Mouse (Mus musculus) embryonic facial prominence, embryonic 15.5 days (tissue): ENCODE data around the gene Sema5a. TPM values are rescaled to one million over a fixed set of nuclear protein-coding genes. Genes with fewer than 3 reads are reported as not detected.

ENCODE experiments used
- ATAC-seq: fragments of 200-750 bp; cut with Nextera tagmentation; 2 replicates; pipeline ENCODE4 v1.8.0; 2017; ENCODE audit warnings: low read depth, moderate TSS enrichment; ENCODE audit not compliant: insufficient number of reproducible peaks, low FRiP score, low TSS enrichment
- H3K27ac ChIP-seq: fragments of 300-500 bp; sonication (generic); replicated peaks from 2 replicates; pipeline ENCODE4 v1.5.1; 2015; ENCODE audit warnings: mild to moderate bottlenecking, inconsistent platforms
- H3K27me3 ChIP-seq: fragments of 300-500 bp; sonication (generic); 2 replicates; pipeline ENCODE4 v1.6.1; 2015; ENCODE audit warnings: inconsistent platforms
- H3K36me3 ChIP-seq: fragments of 300-500 bp; sonication (generic); 2 replicates; pipeline ENCODE4 v1.6.1; 2015; ENCODE audit warnings: mild to moderate bottlenecking, inconsistent platforms
- H3K4me1 ChIP-seq: fragments of 300-500 bp; sonication (generic); 2 replicates; pipeline ENCODE4 v1.6.1; 2015; ENCODE audit warnings: inconsistent platforms
- H3K4me2 ChIP-seq: fragments of 300-500 bp; sonication (generic); replicated peaks from 2 replicates; pipeline ENCODE4 v1.6.1; 2015; ENCODE audit warnings: mild to moderate bottlenecking, inconsistent platforms
- H3K4me3 ChIP-seq: fragments of 300-500 bp; sonication (generic); replicated peaks from 2 replicates; pipeline ENCODE4 v1.5.1; 2015; ENCODE audit warnings: mild to moderate bottlenecking, inconsistent platforms
- H3K9ac ChIP-seq: fragments of 300-500 bp; sonication (generic); 2 replicates; pipeline ENCODE4 v1.6.1; 2015; ENCODE audit warnings: inconsistent platforms
- H3K9me3 ChIP-seq: fragments of 300-500 bp; sonication (generic); replicated peaks from 2 replicates; pipeline ENCODE4 v1.6.1; 2016; ENCODE audit warnings: inconsistent platforms
- WGBS: fragments of 180-500 bp; shearing (Covaris S2); methylation state at CpG from one replicate; pipeline ENCODE4 v1.1.7; 2015; 5-methylcytosine and 5-hydroxymethylcytosine counted together
- polyA plus RNA-seq: library from polyadenylated mRNA; unstranded; fragments of >200 nt; fragmentation: Nextera tagmentation; extraction: Ambion mirVana; gene quantifications from 2 replicates; pipeline ENCODE4 v1.2.1, GENCODE M21; 2015

Sema5a gene
- polyA plus RNA-seq, 1 experiment from 2014 or later: 30.8 TPM

- Histone ChIP-seq H3K27me3 (no peaks in the 10 kb centered on the region), H3K4me1 (peaks cover 10% of the 10 kb centered on the region; the same call in 1 of the 2 replicates), H3K36me3 (no peaks in the 10 kb centered on the region), H3K27ac (no peak overlapping the region), H3K9ac (no peak overlapping the region), H3K4me2 (no peak overlapping the region), H3K9me3 (no peaks in the 10 kb centered on the region), H3K4me3 (no peak overlapping the region)
- ATAC-seq: no peak
- 55% methylated on average over 6 of the region's 6 CpGs for WGBS
Measured at GRCm38 (mm10) chr15:32370914-32371313, 126.3 kb downstream of the Sema5a start.

GRCm38 (mm10) chr15:32371385-32371784 lies 126.8 kb downstream of the Sema5a start:
- 46% methylated on average over 6 of the region's 6 CpGs for WGBS
- Histone ChIP-seq H3K4me3 (no peak overlapping the region), H3K4me2 (no peak overlapping the region), H3K9me3 (no peaks in the 10 kb centered on the region), H3K9ac (no peak overlapping the region), H3K27ac (no peak overlapping the region), H3K36me3 (no peaks in the 10 kb centered on the region), H3K4me1 (peaks cover 10% of the 10 kb centered on the region; the same call in 1 of the 2 replicates), H3K27me3 (no peaks in the 10 kb centered on the region)
- no peak for ATAC-seq

GRCm38 (mm10) chr15:32376326-32376725 lies 131.7 kb downstream of the Sema5a start:
- no peaks in the 10 kb centered on the region for H3K27me3 ChIP-seq
- ATAC-seq: no peak
- no peaks in the 10 kb centered on the region for H3K9me3 ChIP-seq
- H3K9ac ChIP-seq: no peak overlapping the region
- no peak overlapping the region for H3K4me3 ChIP-seq
- 78% methylated on average over 5 of the region's 5 CpGs for whole genome bisulfite sequencing
- no peak overlapping the region for H3K27ac ChIP-seq
- 0 out of 2 replicates have a peak, but pooled peaks cover 2% of the 10 kb centered on the region for H3K4me1 ChIP-seq
- no peaks in the 10 kb centered on the region for H3K36me3 ChIP-seq
- no peak overlapping the region for H3K4me2 ChIP-seq

- no peak overlapping the region for H3K4me2 ChIP-seq
- no peak overlapping the region for H3K9ac ChIP-seq
- no peaks in the 10 kb centered on the region for H3K4me1 ChIP-seq
- H3K9me3 ChIP-seq: no peaks in the 10 kb centered on the region
- no peak overlapping the region for H3K4me3 ChIP-seq
- 92% methylated on average over 3 of the region's 3 CpGs for WGBS
- H3K27me3 ChIP-seq: no peaks in the 10 kb centered on the region
- ATAC-seq: no peak
- H3K36me3 ChIP-seq: no peaks in the 10 kb centered on the region
- no peak overlapping the region for H3K27ac ChIP-seq
Measured at GRCm38 (mm10) chr15:32377781-32378180, 133.2 kb downstream of the Sema5a start.

GRCm38 (mm10) chr15:32380311-32380710 lies 135.7 kb downstream of the Sema5a start:
- Histone ChIP-seq H3K36me3 (no peaks in the 10 kb centered on the region), H3K27ac (no peak overlapping the region), H3K4me3 (no peak overlapping the region), H3K9me3 (no peaks in the 10 kb centered on the region), H3K4me1 (no peaks in the 10 kb centered on the region), H3K9ac (no peak overlapping the region), H3K27me3 (no peaks in the 10 kb centered on the region), H3K4me2 (no peak overlapping the region)
- WGBS: 56% methylated on average over 3 of the region's 3 CpGs
- ATAC-seq: no peak

- H3K27ac ChIP-seq: no peak overlapping the region
- WGBS: 71% methylated on average over 4 of the region's 4 CpGs
- H3K9me3 ChIP-seq: no peaks in the 10 kb centered on the region
- H3K4me3 ChIP-seq: no peak overlapping the region
- H3K36me3 ChIP-seq: no peaks in the 10 kb centered on the region
- no peaks in the 10 kb centered on the region for H3K27me3 ChIP-seq
- no peak overlapping the region for H3K4me2 ChIP-seq
- ATAC-seq: no peak
- no peaks in the 10 kb centered on the region for H3K4me1 ChIP-seq
- H3K9ac ChIP-seq: no peak overlapping the region
Measured at GRCm38 (mm10) chr15:32382930-32383481, 138.4 kb downstream of the Sema5a start.

GRCm38 (mm10) chr15:32396241-32396890 lies 151.8 kb downstream of the Sema5a start:
- 77% methylated on average over 3 of the region's 3 CpGs for WGBS
- H3K4me2 ChIP-seq: no peak overlapping the region
- 0 out of 2 replicates have a peak, but pooled peaks cover 2% of the 10 kb centered on the region for H3K4me1 ChIP-seq
- no peak overlapping the region for H3K4me3 ChIP-seq
- no peaks in the 10 kb centered on the region for H3K27me3 ChIP-seq
- H3K36me3 ChIP-seq: no peaks in the 10 kb centered on the region
- ATAC-seq: no peak
- no peak overlapping the region for H3K27ac ChIP-seq
- H3K9ac ChIP-seq: no peak overlapping the region
- no peaks in the 10 kb centered on the region for H3K9me3 ChIP-seq

GRCm38 (mm10) chr15:32397064-32397463 lies 152.5 kb downstream of the Sema5a start:
- WGBS: 78% methylated on average over 3 of the region's 3 CpGs
- no peak overlapping the region for H3K4me3 ChIP-seq
- H3K4me2 ChIP-seq: no peak overlapping the region
- H3K4me1 ChIP-seq: 0 out of 2 replicates have a peak, but pooled peaks cover 2% of the 10 kb centered on the region
- ATAC-seq: no peak
- no peaks in the 10 kb centered on the region for H3K36me3 ChIP-seq
- no peaks in the 10 kb centered on the region for H3K9me3 ChIP-seq
- H3K27ac ChIP-seq: no peak overlapping the region
- no peaks in the 10 kb centered on the region for H3K27me3 ChIP-seq
- no peak overlapping the region for H3K9ac ChIP-seq

GRCm38 (mm10) chr15:32398721-32399120 lies 154.1 kb downstream of the Sema5a start:
- 84% methylated on average over 1 of the region's 1 CpGs for WGBS
- no peak overlapping the region for H3K4me3 ChIP-seq
- H3K36me3 ChIP-seq: no peaks in the 10 kb centered on the region
- H3K27ac ChIP-seq: no peak overlapping the region
- no peaks in the 10 kb centered on the region for H3K27me3 ChIP-seq
- no peak overlapping the region for H3K9ac ChIP-seq
- peaks cover 12% of the 10 kb centered on the region for H3K4me1 ChIP-seq
- no peak overlapping the region for H3K4me2 ChIP-seq
- ATAC-seq: no peak
- no peaks in the 10 kb centered on the region for H3K9me3 ChIP-seq

GRCm38 (mm10) chr15:32401909-32402527 lies 157.4 kb downstream of the Sema5a start:
- Histone ChIP-seq H3K4me1 (peaks cover 12% of the 10 kb centered on the region), H3K27me3 (no peaks in the 10 kb centered on the region), H3K9ac (no peak overlapping the region), H3K36me3 (no peaks in the 10 kb centered on the region), H3K27ac (no peak overlapping the region), H3K4me3 (no peak overlapping the region), H3K4me2 (no peak overlapping the region), H3K9me3 (no peaks in the 10 kb centered on the region)
- ATAC-seq: no peak
- WGBS: 70% methylated on average over 5 of the region's 5 CpGs

GRCm38 (mm10) chr15:32403321-32403720 lies 158.7 kb downstream of the Sema5a start:
- 50% methylated on average over 8 of the region's 8 CpGs for WGBS
- ATAC-seq: no peak
- H3K27ac ChIP-seq: no peak overlapping the region
- H3K27me3 ChIP-seq: no peaks in the 10 kb centered on the region
- no peaks in the 10 kb centered on the region for H3K36me3 ChIP-seq
- H3K4me3 ChIP-seq: no peak overlapping the region
- H3K9me3 ChIP-seq: no peaks in the 10 kb centered on the region
- H3K4me1 ChIP-seq: peaks cover 12% of the 10 kb centered on the region
- H3K9ac ChIP-seq: no peak overlapping the region
- H3K4me2 ChIP-seq: no peak overlapping the region
